In the genomic region with DNA sequence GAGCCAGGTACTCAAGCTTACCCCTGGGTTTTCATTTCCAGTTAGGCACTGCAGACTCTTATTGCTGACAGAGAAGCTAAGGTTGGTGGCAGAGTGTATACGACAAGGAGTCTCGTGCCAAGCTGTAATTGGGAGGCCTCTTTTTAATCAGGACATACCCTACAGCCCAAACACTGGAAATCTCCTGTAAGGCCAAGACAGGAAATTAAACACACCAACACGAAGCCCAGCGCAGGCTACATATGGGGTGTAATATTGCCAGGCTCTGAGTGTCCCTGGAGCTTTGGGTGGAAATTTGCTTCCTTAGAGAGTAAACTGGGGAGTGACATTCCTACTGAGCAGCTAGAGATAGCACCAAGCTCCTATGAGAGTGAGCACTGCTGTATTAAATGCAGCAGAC, we compare ENCODE assay signal across 17 mouse cellular contexts.
"Had no signal": no experiment of that assay in that cellular context is flagged by ENCODE, and none has a peak within 500 bp of the region (broad histone marks: within the 10 kb centered on the region; RNA-seq: fewer than 3 reads in every experiment).

No protein-coding gene starts in this region.

- H3K4me3 ChIP-seq: layer of hippocampus, adult 2 months; left cerebral cortex, adult 2 months; liver, embryonic 13.5 days; midbrain, embryonic 12.5 days; myocyte; neural tube, embryonic 13.5 days had no signal

- DNase-seq: kidney, postnatal 25 days; layer of hippocampus, adult 9-11 months; layer of hippocampus, postnatal 36 days; liver, embryonic 13.5 days; lung, adult 2 months; lung, postnatal 14 days; lung, postnatal 4 days; retina, postnatal 1 day; thymus, adult 18-20 months; thymus, postnatal 36 days had no signal

- H3K9me3 ChIP-seq: liver, embryonic 13.5 days; midbrain, embryonic 12.5 days; neural tube, embryonic 13.5 days had no signal

- H3K27ac ChIP-seq: kidney, postnatal 0 days; layer of hippocampus, adult 2 months; left cerebral cortex, adult 2 months; liver, embryonic 13.5 days; midbrain, embryonic 12.5 days; neural tube, embryonic 13.5 days had no signal

- ATAC-seq: midbrain, embryonic 16.5 days had no signal

- H3K27me3 ChIP-seq: liver, embryonic 13.5 days; midbrain, embryonic 12.5 days; neural tube, embryonic 13.5 days had no signal

- H3K4me1 ChIP-seq: liver, embryonic 13.5 days; midbrain, embryonic 12.5 days; neural tube, embryonic 13.5 days had no signal

- H3K36me3 ChIP-seq: liver, embryonic 13.5 days; midbrain, embryonic 12.5 days; neural tube, embryonic 13.5 days had no signal

- H3K9ac ChIP-seq: liver, embryonic 13.5 days; midbrain, embryonic 12.5 days; neural tube, embryonic 13.5 days had no signal

- H3K4me2 ChIP-seq: liver, embryonic 13.5 days; midbrain, embryonic 12.5 days; neural tube, embryonic 13.5 days had no signal
